Mouse (Mus musculus) liver, adult 2 months (tissue): ENCODE results near the gene Me3.

ENCODE experiments used
- CTCF ChIP-seq: fragments of 200-500 bp; IDR thresholded peaks from 2 replicates; pipeline ENCODE4 v1.5.1; 2011; ENCODE audit warnings: low read depth, low read length, control low read depth
- POLR2A ChIP-seq: fragments of 200-500 bp; IDR thresholded peaks from 2 replicates; pipeline ENCODE4 v1.6.1; 2011; ENCODE audit warnings: low read length, control low read depth; ENCODE audit not compliant: insufficient read depth; ENCODE audit errors: extremely low read depth

- TF ChIP-seq CTCF (peak; percentile 43; the same call in 1 of the 2 replicates), POLR2A (no peak)
These were observed 211.3 kb downstream of the Me3 start for GRCm38 (mm10) chr7:89843533-89843932.
